Mouse (Mus musculus): ENCODE results near the gene Hbb-y. TPM values are rescaled to one million over a fixed set of nuclear protein-coding genes. Genes with fewer than 3 reads are reported as not detected.
"Not testable (repeated sequence)": the region's sequence is repeated elsewhere in the genome, so short reads cannot be mapped to it uniquely, and the experiment has no call there.

Hbb-y gene
- total RNA-seq, 2 experiments from 2014 or later, result not detected

DNA sequence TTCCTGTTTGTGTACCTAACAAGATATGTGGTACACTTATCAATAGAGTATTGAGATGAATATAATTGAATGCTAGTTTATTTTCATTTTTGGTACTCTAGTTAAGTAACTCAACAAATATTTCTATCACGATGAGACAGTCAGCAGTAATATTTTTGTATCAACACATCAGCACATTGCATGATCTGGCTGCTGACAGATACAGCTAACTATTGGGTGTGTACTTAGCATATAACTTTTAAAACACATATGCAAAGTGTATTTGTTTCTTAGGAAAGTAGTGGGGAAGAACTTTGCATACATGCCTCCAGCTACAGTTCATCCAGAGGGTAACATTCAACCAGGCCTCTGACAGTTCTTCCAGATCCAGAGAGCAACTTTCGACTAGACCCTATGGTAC is 28.4 kb downstream of the Hbb-y start:
- intact Hi-C loops (cut with DNase I), result no loop called here
- DNase-seq (ENCODE audit: low spot score in 2 of 2), result no peak

DNA sequence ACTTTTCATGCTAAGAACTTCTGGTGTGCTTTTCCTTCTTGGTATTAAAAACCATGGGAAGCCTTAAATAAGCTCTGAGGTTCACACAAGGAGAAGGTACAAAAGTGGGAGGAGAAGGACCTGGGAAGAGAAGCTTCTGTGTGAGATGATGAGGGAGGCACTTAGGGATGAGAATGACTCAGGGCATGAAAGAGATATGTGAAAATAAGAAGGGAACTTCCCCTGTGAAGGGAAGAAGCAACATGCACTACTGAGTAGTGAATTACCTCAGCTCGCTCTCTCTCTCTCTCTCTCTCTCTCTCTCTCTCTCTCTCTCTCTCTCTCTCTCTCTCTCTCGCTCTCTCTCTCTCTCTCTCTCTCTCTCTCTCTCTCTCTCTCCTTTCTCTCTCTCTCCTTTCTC is 37.9 kb downstream of the Hbb-y start:
- DNase-seq (ENCODE audit: low spot score in 2 of 2); intact Hi-C loops (cut with DNase I): not testable (repeated sequence)

DNA sequence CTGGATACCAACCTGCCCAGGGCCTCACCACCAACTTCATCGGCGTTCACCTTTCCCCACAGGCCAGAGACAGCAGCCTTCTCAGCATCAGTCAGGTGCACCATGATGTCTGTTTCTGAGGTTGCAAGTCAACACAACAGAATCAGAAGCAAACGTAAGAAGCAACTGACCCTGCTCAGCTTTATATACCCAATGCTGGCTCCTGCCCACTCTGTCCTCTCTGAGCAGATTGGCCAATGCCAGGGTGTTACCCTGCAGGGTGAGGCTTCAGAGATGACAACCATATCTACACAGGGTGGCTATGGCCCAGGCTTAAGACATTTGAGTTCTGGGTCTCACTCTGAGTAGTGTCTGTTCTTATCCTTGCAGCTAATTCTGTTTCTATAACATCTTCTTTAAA is 39.2 kb downstream of the Hbb-y start, which contains the start of gene Hbb-bt:
Hbb-bt (minus strand) TSS at position 231 of the 400 bp plus-strand sequence.
- DNase-seq (ENCODE audit: low spot score in 2 of 2), result no peak

GRCm38 (mm10) chr7:103813152-103813551 is 39.9 kb downstream of the Hbb-y start:
- intact Hi-C loops (cut with DNase I), result not testable (repeated sequence)

More for the DNA sequence above, 39.2 kb downstream of the Hbb-y start, which contains the start of gene Hbb-bt:
- intact Hi-C loops (cut with DNase I), result no loop called here

DNA sequence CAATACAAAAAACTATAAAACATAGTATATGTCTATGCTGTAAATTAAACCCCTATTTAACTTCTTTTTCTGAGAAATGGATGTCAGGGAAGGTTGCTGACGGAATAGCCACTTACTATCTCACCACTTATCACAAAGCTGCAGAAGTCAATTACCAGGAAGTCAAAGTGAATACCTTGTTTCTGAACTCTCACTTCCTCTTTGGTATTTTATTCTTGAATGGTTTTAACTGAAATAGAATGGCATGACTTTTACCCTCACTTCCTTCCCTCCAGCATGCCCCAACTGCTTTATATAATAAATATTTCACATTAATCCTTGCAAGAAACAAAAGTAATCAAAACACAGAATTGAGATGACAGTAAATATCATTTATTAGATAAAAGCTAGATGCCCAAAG is 40.8 kb downstream of the Hbb-y start:
- intact Hi-C loops (cut with DNase I), result no loop called here
- no peak for DNase-seq (ENCODE audit: low spot score in 2 of 2)

More at GRCm38 (mm10) chr7:103813152-103813551, 39.9 kb downstream of the Hbb-y start:
- not testable (repeated sequence) for DNase-seq (ENCODE audit: low spot score in 2 of 2)

- no peak for DNase-seq (ENCODE audit: low spot score in 2 of 2)
- intact Hi-C loops (cut with DNase I), result no loop called here
Measured at GRCm38 (mm10) chr7:103811223-103811845, 41.7 kb downstream of the Hbb-y start.

DNA sequence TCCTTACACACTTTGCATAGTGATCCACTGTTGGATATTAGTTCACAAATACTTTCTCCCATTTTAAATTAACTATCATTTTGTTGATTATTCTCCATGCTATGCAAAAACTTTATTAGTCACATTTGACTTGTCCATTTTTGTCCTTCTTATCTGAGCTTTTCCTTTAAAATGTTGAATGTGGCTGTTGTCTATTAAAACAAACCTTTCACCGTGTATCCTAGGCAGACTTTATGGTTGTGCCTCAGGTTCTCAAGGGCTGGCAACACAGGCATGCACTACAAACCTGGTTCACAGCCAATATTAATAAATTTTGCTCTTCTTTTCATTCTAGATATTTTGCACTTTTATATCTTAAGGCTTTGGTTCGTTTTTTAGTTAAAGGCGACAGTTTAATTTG is 42.3 kb downstream of the Hbb-y start:
- DNase-seq (ENCODE audit: low spot score in 2 of 2), result no peak
- intact Hi-C loops (cut with DNase I), result no loop called here

GRCm38 (mm10) chr7:103810296-103810695 is 42.7 kb downstream of the Hbb-y start:
- intact Hi-C loops (cut with DNase I), result no loop called here
- no peak for DNase-seq (ENCODE audit: low spot score in 2 of 2)

GRCm38 (mm10) chr7:103809801-103810155 is 43.2 kb downstream of the Hbb-y start:
- intact Hi-C loops (cut with DNase I), result no loop called here
- no peak for DNase-seq (ENCODE audit: low spot score in 2 of 2)

DNA sequence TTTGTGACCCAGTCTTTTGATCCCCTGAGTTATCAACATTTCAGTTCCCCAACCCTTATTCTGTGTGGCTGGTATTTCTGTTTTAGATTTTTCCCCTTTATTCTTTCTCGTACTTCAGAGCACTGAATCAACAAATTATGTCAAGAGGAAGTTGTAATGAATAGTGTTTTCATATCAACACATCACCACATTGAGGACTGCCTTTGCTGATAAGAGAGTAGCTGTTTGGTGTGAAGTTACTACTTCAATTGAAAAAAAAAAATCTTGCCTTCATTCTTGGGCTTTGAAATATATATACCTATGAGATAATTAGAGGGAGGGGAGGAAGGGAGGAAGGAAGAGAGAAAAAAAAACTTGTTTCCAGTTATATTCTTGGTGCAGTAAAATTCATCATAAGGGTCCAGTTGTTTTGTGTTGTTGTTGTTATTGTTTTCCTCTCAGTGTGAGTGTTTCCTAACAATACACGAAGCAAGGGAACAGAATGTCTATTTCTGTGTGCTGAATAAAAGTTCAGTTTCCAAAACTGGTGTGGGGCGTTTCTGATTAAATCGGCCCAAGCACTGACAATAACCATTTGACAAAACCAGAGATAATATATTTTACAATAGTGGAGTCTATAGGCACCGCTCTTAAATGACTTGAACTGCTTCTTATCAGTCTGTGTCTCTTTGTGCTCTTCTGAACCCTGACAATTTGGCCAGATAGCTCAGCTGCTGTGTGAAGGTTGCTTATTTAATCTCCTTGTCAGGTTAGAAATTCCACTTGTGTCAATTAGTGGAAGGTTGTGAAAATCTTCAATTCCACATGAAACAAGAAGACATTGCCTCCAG is 43.8 kb downstream of the Hbb-y start:
- DNase-seq (ENCODE audit: low spot score in 2 of 2), result no peak
- intact Hi-C loops (cut with DNase I), result no loop called here

- intact Hi-C loops (cut with DNase I); DNase-seq (ENCODE audit: low spot score in 2 of 2): not testable (repeated sequence)
Measured at GRCm38 (mm10) chr7:103808120-103808519, 44.9 kb downstream of the Hbb-y start.

DNA sequence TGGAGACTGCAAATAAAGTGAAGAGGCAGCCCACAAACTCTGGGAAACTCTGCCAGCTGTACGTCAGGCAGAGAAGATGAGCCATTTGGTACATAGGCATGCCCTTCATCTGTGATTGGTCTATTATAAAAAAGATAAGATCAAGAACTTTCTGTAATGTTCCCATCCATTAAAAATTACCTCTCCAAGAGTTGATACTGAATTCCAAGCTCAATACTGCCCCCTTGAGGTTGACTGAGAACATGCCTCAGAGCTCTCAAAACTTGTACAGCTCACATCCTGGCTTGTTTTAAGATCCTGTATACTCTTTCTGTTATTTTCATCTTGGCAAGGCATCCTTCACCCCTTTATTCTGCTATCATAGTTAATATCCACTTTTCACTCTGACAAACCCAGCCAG is 46.2 kb downstream of the Hbb-y start:
- intact Hi-C loops (cut with DNase I), result no loop called here
- DNase-seq (ENCODE audit: low spot score in 2 of 2), result peak; percentile 5

Other genes with a start within 250 kb of the Hbb-y start
- not detected for gene Olfr620, start 240.7 kb downstream of the Hbb-y start, total RNA-seq (2021)
- gene Olfr622, start 210.5 kb downstream of the Hbb-y start, total RNA-seq (2021), result not detected
- not detected for gene Olfr623, start 189.5 kb downstream of the Hbb-y start, total RNA-seq (2021)
- under 1 TPM in 1 of 2 experiments, not detected in 1; 0.07 TPM for gene Olfr624, start 182.0 kb downstream of the Hbb-y start, total RNA-seq (2021)
- gene Olfr625-ps1, start 170.5 kb downstream of the Hbb-y start, total RNA-seq (2021), result not detected
- not detected for gene Olfr243, start 138.5 kb downstream of the Hbb-y start, total RNA-seq (2021)
- gene Olfr628, start 122.8 kb downstream of the Hbb-y start, total RNA-seq (2021), result not detected
- not detected for gene Olfr629, start 108.3 kb downstream of the Hbb-y start, total RNA-seq (2021)
- not detected for gene Olfr630, start 95.9 kb downstream of the Hbb-y start, total RNA-seq (2021)
- not detected for gene Olfr69, start 81.6 kb downstream of the Hbb-y start, total RNA-seq (2021)
- not detected for gene Olfr68, start 73.5 kb downstream of the Hbb-y start, total RNA-seq (2021)
- not detected for gene Olfr67, start 61.4 kb downstream of the Hbb-y start, total RNA-seq (2021)
- gene Hbb-bt, start 39.2 kb downstream of the Hbb-y start, total RNA-seq (2021), result 10 to 100 TPM; 49.8 to 50.7 TPM
- gene Hbb-bs, start 25.1 kb downstream of the Hbb-y start, total RNA-seq (2021), result 100 to 1,000 TPM; 365 to 420 TPM
- not detected for gene Hbb-bh2, start 12.7 kb downstream of the Hbb-y start, total RNA-seq (2021)
- not detected for gene Hbb-bh1, start 10.1 kb downstream of the Hbb-y start, total RNA-seq (2021)
- gene Olfr66, start 33.0 kb upstream of the Hbb-y start, total RNA-seq (2021), result not detected
- not detected for gene Olfr64, start 41.3 kb upstream of the Hbb-y start, total RNA-seq (2021)
- not detected for gene Olfr65, start 50.3 kb upstream of the Hbb-y start, total RNA-seq (2021)
- gene Olfr631, start 75.6 kb upstream of the Hbb-y start, total RNA-seq (2021), result not detected
- under 1 TPM in 1 of 2 experiments, not detected in 1; 0.25 TPM for gene Olfr632, start 81.1 kb upstream of the Hbb-y start, total RNA-seq (2021)
- gene Olfr633, start 91.2 kb upstream of the Hbb-y start, total RNA-seq (2021), result not detected
- under 1 TPM; 0.02 to 0.07 TPM for gene Olfr635, start 117.9 kb upstream of the Hbb-y start, total RNA-seq (2021)
- gene Olfr638, start 145.5 kb upstream of the Hbb-y start, total RNA-seq (2021), result not detected
- gene Olfr639, start 164.1 kb upstream of the Hbb-y start, total RNA-seq (2021), result under 1 TPM; 0.12 to 0.16 TPM
- gene Olfr640, start 172.4 kb upstream of the Hbb-y start, total RNA-seq (2021), result not detected
- not detected for gene Olfr641, start 182.2 kb upstream of the Hbb-y start, total RNA-seq (2021)
- gene Olfr642, start 199.4 kb upstream of the Hbb-y start, total RNA-seq (2021), result not detected
- gene 4930516K23Rik, start 208.2 kb upstream of the Hbb-y start, total RNA-seq (2021), result not detected
- not detected for gene Olfr644, start 218.7 kb upstream of the Hbb-y start, total RNA-seq (2021)
- gene Olfr645, start 232.2 kb upstream of the Hbb-y start, total RNA-seq (2021), result not detected